Mouse (Mus musculus) adrenal gland, adult 2 months (tissue): Measurements from ENCODE around the gene Armc12. TPM values are rescaled to one million over a fixed set of nuclear protein-coding genes. Genes with fewer than 3 reads are reported as not detected.

Experiments used
- DNase-seq: peaks from one replicate; pipeline ENCODE4 v3.0.0; 2021
- long read RNA-seq: library from polyadenylated mRNA; stranded (forward); transcript quantifications from one replicate; pipeline ENCODE4 v2.0.0, GENCODE M21; 2021
- polyA plus RNA-seq: library from polyadenylated mRNA; depleted of rRNA; stranded (reverse); fragments of >200 nt; gene quantifications from 2 replicates; pipeline ENCODE4 v1.2.3, GENCODE M21; 2012; rRNA removed
- total RNA-seq, 2 experiments: library from RNA; stranded (reverse); gene quantifications; 2 replicates each; pipeline ENCODE4 v1.2.3; 2021

Gene Armc12
- not detected for total RNA-seq
- not detected in 2 replicates for polyA plus RNA-seq
- long read RNA-seq: 0 reads

- DNase-seq: no peak
Observed at GRCm38 (mm10) chr17:28530506-28530905, at the start of gene Armc12. TSS of gene Armc12 (plus strand) at chr17:28530806.

- DNase-seq: peak; percentile 46
Observed at GRCm38 (mm10) chr17:28484704-28485445, 45.7 kb upstream of the Armc12 start.

DNA sequence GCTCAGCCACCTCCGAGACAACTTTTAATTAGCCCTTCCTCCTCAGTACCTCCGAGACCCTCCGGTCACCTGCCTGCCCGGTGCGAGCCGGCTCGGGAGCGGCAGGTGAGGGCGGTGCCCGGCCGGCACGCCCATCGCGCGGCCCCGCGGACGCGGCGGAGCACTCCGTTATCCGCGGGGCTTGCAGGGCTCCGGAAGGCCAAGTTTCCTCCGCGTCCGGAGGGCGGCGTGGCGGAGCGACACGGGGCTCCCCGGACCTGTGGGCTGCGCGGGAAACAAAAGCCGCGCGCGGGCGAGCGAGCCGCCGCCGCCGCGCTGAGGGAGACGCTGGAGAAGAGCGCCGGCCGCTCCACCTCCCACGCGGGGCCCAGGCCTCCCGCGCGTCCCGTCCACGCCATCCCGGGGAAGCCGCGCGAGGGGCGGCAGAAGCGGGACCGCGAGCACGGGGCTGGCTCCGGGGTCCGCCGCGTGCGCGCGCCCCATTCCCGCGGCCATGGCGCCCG, 45.1 kb upstream of the Armc12 start:
- peak; percentile 77 for DNase-seq

DNA sequence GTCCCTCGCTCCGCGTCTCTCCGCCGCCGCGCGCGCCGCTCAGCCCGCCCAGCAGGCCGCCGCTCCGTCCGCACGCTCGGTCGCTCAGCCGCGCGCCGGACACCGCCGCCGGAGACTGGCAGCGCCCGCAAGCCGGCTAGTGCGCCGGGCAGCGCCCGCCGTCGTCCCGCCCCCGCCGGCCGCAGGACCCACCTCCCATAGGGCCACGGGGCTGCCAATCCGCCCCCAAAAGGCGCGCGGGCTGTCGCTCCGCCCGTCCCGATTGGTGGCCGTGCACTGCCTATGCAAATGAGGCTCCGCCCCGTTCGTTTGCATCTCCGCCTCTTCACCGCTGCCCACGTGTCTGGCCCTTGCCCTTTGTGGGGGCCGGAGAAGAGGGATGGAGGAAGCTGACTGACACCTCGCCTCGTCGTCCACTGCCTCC, 44.6 kb upstream of the Armc12 start:
- DNase-seq: peak; percentile 99

- no peak for DNase-seq
Observed at GRCm38 (mm10) chr17:28486720-28487119, 43.9 kb upstream of the Armc12 start.

GRCm38 (mm10) chr17:28487584-28488257, 42.9 kb upstream of the Armc12 start:
- no peak for DNase-seq

GRCm38 (mm10) chr17:28488258-28489013, 42.2 kb upstream of the Armc12 start:
- DNase-seq: no peak

GRCm38 (mm10) chr17:28491035-28491770, 39.4 kb upstream of the Armc12 start:
- DNase-seq: no peak

GRCm38 (mm10) chr17:28495832-28496231, 34.8 kb upstream of the Armc12 start:
- DNase-seq: no peak

DNA sequence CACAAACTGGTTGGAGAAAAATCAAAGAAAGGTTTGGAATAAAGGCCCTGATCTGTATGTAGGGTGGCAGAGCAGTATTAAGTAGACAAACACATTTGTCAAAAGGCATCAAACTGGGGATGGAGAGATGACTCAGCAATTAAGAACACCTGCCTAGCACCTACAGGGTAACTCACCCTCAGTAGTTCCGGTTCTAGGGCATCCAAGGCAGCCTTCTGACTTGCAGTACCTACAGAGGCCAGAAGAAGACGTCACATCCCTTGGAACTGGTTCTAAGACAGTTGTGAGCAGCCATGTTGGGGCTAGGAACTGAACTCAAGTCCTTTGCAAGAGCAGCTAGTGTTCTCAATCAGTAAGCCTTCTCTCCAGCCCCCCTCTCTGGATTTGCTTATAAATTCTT, 31.4 kb upstream of the Armc12 start:
- no peak for DNase-seq

DNA sequence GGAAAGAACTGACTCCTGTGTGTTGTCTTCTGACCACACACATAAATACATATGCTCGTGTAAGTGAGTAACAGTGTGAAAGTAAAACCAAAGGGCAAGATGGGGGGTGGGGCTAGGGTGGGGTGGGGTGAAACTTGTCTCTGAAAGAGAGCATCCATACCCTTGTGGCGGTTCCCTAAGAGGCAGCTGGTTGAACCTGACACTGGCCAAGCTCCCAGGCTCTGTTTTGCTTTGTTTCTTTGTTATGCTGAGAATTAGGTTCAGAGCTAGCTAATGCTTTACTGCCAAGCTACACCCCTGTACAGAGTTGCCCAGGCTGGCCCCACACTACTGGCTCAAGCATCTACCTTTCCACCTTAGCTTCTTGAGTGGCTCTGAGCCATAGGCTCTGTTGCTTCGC, 30.1 kb upstream of the Armc12 start:
- DNase-seq: no peak

- DNase-seq: no peak
Observed at GRCm38 (mm10) chr17:28502196-28502821, 28.3 kb upstream of the Armc12 start.

GRCm38 (mm10) chr17:28504182-28504581, 26.4 kb upstream of the Armc12 start:
- DNase-seq: no peak

- no peak for DNase-seq
Observed at GRCm38 (mm10) chr17:28505591-28505990, 25.0 kb upstream of the Armc12 start.

- no peak for DNase-seq
Observed at GRCm38 (mm10) chr17:28506895-28507294, 23.7 kb upstream of the Armc12 start.

DNA sequence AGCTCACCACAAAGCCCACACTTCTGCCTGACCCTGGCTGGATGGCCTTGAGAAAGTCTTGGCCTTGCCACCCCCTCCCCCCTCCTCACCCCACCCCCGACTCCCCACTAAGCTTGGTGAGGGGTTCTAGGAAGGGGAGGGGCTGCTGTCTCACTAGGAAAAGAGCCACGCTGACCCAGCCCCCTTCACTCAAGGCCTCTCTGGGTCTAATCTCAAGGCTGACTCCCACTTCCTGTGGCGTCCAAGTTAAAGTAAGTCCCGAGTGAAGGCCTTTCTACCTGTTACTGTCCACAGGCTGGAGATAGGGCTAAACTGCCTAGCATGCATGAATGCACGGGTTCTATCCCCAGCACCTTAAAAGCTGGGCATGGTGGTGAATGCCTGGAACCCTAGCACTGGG, 23.1 kb upstream of the Armc12 start:
- peak; percentile 49 for DNase-seq

GRCm38 (mm10) chr17:28510445-28511342, 19.9 kb upstream of the Armc12 start:
- no peak for DNase-seq

DNA sequence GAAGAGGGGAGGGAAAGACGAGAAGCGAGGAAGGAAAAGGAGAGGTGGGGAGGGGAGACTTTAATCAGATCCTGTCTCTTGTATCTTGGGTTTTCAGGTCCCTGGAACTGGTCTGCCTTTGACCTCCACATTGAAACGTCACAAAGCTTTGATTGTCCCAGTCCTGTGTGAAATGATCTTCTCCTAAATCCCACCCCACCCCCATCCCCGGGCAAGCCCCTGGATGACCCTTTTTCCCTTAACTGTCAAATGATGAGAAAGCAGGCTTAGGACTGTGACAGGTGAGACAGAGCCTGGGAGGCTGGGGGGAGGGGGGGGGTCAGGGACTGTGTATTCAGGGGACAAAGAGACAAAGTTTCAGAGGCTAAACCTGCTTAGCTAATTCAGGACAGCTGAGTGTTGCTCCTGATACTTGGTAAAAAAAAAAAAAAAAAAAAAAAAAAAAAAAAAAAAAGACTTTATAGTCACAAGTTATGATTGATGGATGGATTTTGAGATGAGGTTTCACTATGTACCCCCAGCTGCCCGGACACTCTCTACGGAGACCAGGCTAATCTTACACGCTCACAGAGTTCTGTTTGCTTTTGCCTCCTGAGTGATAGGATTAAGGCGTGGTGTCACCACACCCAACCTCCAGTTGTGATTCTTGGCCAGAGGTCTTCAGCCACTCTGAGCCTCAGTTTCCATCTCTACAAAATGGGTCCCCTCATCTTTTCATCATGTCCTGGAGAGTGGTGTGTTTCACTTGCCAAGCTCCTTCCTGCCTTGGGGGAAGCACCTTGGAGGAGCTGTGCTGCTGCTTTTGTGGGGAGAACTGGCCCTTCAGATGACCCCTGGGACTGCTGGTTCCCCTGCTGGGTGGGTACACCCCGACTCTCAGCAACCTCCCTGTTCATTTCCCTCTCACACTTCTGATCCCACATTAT, 18.7 kb upstream of the Armc12 start:
- no peak for DNase-seq

- peak; percentile 76 for DNase-seq
Observed at GRCm38 (mm10) chr17:28512696-28513095, 17.9 kb upstream of the Armc12 start.
